Mouse (Mus musculus): ENCODE results near the gene Abcg4. TPM values are rescaled to one million over a fixed set of nuclear protein-coding genes. Genes with fewer than 3 reads are reported as not detected.

Gene Abcg4
- polyA plus RNA-seq, 1 experiment from 2014 or later: 32.1 TPM

DNA sequence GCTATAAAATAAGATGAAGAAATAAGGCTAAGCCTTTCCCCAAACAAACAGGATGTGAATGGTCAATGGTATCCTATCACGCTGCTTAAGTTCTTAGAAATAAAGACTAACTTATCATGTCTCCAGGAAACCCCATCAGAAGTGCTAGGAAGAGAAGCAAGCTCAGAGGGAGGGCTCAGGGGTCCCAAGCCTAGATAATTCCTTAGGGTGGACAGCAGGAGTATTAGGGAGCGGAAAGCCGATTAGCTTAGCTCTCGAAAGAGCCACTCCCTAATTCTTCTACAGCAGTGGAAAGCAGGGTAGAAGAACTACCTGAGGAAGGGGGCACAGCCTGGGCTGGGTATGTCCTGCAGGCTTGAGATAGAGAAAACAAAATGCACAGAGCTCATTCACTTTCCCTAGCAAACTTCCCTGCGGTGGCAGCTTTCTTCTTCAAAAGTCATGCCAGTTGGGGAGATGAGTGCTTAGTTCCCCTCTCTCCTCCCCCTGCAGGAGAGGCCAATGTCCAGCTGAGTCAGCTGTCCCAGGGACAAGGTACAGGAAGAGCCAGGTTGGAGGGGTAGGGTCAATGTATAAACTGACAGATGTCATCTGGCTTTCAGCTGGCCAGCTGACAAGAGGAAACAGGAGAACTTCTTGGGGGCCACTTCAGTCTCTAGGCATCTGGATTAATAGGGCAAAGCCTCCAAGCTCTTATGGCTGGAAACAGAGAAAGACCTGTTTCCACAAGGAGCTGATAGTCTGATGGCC is 29.8 kb upstream of the Abcg4 start:
- H3K4me3 ChIP-seq: peak overlapping the region; percentile 100
- peaks cover 39% of the 10 kb centered on the region for H3K4me1 ChIP-seq (replicated peaks)
- peak overlapping the region; percentile 86 for H3K4me2 ChIP-seq
- peak overlapping the region; percentile 99 for H3K9ac ChIP-seq
- peaks cover 27% of the 10 kb centered on the region for H3K36me3 ChIP-seq
- no peaks in the 10 kb centered on the region for H3K9me3 ChIP-seq
- no peak for ATAC-seq (ENCODE audit: low FRiP score, low read depth)
- H3K27ac ChIP-seq (replicated peaks): no peak overlapping the region; the same call in 1 of the 2 replicates
- no peaks in the 10 kb centered on the region for H3K27me3 ChIP-seq
- WGBS: 71% methylated on average over 5 of the region's 5 CpGs

DNA sequence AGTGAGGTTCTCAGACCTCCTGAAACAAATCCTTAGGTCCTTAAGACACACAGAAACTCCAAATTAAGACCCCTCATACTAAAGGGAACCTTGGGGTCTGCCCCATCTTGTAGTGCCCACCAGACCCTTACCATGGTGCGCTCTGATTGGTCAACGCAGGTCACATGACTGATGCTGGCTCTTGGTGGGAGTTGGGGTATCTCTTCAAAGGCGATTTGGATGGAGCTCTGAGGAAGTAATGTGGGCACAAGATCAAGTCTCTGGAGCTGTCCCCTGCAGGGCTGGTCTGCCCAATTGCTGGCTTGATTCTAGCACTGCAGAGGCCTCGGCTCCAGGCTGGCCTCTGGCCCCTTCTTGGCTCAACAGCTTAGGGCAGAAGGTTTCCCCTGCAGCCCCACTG is 29.0 kb upstream of the Abcg4 start:
- WGBS: 71% methylated on average over 4 of the region's 4 CpGs
- H3K4me2 ChIP-seq: peak overlapping the region; percentile 86
- H3K9ac ChIP-seq: no peak overlapping the region

DNA sequence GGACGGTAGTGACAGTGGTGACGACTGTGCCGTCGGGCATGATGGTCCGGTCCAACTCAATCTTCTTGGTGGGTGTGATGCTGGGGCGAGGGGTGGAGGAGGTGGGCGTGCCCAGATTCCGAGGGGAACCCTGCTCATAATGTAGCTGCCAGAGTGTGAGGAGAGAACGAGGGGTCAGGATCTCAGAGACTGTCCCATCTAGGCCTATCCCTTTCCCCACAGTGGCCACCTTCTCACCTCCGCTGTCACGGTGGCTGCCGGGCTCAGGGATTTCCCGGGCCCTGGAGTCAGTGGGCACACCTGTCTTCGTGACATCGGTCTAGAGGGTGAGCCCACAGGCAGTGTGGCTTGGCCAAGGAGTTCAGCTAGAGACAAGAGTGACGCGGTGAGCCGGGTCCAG is 26.5 kb upstream of the Abcg4 start:
- Histone ChIP-seq H3K27me3 (no peaks in the 10 kb centered on the region), H3K9ac (no peak overlapping the region), H3K9me3 (no peaks in the 10 kb centered on the region), H3K4me3 (no peak overlapping the region), H3K4me2 (no peak overlapping the region), H3K4me1 (replicated peaks) (peaks cover 33% of the 10 kb centered on the region), H3K27ac (replicated peaks) (no peak overlapping the region), H3K36me3 (peaks cover 40% of the 10 kb centered on the region)
- ATAC-seq (ENCODE audit: low FRiP score, low read depth): no peak
- 93% methylated on average over 18 of the region's 18 CpGs for WGBS

More for the DNA sequence above, 29.0 kb upstream of the Abcg4 start:
- Histone ChIP-seq H3K36me3 (peaks cover 35% of the 10 kb centered on the region), H3K4me1 (replicated peaks) (peaks cover 39% of the 10 kb centered on the region), H3K9me3 (no peaks in the 10 kb centered on the region), H3K27me3 (no peaks in the 10 kb centered on the region), H3K4me3 (no peak overlapping the region), H3K27ac (replicated peaks) (no peak overlapping the region)
- no peak for ATAC-seq (ENCODE audit: low FRiP score, low read depth)

DNA sequence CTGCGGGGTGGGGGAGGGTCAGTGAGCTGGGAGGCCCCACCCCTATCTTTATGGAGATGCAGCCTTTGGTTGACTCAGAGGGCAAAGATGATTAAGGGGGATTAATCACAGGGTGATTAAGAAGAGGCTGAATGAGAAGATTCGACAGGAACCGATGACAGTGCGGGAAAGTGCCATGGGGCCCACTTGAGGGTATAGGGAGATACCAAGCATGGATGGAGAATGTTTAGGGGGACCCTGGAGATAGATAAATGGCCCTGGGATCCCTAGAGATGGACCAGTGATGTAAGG is 25.8 kb upstream of the Abcg4 start:
- H3K4me2 ChIP-seq: no peak overlapping the region
- H3K9me3 ChIP-seq: no peaks in the 10 kb centered on the region
- no peak overlapping the region for H3K9ac ChIP-seq
- peaks cover 30% of the 10 kb centered on the region for H3K4me1 ChIP-seq (replicated peaks)
- H3K36me3 ChIP-seq: peaks cover 40% of the 10 kb centered on the region
- no peak overlapping the region for H3K4me3 ChIP-seq
- ATAC-seq (ENCODE audit: low FRiP score, low read depth): no peak
- H3K27me3 ChIP-seq: no peaks in the 10 kb centered on the region
- no peak overlapping the region for H3K27ac ChIP-seq (replicated peaks)
- WGBS: 67% methylated on average over 4 of the region's 4 CpGs

DNA sequence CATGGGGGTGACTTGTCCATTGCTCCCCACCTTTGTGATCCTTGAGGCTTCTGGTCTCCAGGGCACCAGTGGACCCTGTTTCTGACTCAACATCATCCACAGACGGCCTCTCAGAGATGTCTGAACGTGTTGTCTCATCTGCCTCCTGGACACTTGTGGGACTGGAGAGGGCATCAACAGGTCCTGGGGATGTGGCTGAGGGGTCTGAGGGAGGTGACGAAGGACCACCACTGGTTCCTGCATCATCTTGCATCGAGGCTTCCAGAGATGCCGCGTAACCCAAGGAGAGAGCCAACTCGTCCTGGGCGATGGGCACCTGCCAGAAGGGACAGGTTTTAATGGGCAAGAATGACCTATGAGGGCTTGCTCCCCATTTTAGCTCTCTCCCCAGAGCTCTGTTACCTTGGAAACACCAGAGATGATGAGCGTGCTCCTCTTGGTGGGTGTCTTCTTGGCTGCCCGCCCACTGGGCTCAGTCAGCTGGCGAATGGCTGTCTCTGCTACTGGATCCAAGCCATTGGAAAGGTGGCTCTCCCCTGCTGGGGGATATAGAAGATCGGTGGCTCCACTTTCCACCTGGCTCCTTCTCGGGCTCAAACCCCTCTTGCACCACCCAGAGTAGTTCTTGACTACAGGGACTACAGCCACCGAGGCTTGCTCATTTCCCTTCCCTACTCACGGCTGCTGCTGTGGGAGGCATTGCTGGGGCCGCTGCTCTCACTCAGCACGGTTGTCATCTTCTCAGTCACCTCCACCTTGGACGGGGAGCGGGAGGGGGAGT is 25.3 kb upstream of the Abcg4 start:
- Histone ChIP-seq H3K4me3 (no peak overlapping the region), H3K27me3 (no peaks in the 10 kb centered on the region), H3K4me1 (replicated peaks) (peaks cover 24% of the 10 kb centered on the region), H3K9me3 (no peaks in the 10 kb centered on the region), H3K36me3 (peaks cover 40% of the 10 kb centered on the region), H3K4me2 (no peak overlapping the region), H3K27ac (replicated peaks) (no peak overlapping the region), H3K9ac (no peak overlapping the region)
- ATAC-seq (ENCODE audit: low FRiP score, low read depth): no peak
- 63% methylated on average over 19 of the region's 19 CpGs for WGBS

DNA sequence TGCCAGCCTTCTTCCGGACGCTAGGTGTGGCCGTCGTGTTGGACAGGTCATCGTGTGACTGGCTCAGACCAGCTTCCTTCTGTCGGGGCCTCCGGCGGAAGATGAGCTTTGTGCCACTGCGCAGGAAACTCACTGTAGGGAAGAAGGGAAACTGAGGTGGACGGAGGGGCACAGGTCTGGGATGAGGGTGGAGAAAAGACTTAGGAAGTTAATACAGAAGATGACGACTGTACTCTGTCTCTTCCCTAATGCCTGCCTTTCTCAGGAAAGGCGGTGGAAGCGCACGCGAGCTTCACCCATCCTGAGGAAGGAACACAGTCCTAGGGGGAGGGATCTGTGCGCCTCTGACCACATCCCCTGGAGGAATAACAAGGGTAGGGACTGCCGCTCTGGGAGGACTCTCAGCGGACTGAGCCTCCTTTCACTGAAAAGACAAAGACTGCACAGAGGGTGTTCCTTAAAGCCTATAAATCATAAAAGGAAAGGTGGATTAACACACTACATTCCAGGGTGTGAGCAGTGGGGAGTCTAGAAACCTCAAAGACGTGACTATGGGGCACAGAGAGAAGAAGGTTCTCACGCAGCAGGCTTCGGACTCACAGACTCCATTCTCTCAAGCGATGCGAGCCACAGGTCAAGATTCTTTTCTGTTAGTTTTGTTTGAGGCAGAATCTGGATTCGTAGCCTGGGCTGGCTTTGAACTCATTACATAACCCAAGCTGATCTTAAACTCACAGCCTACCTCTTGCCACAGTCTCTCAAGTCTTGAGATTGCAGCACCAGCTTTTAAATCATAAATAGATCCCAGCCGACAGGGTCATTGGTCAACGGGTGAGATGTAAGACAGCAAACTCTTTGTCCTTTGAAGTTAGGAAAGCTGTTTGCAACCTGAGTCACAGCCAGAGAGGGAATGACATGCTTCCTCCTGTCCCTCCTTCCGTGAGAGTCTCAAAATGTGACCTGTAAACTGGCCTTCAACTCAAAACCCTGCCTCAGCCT is 23.0 kb upstream of the Abcg4 start:
- peak overlapping the region; percentile 31 for H3K27ac ChIP-seq (replicated peaks)
- ATAC-seq (ENCODE audit: low FRiP score, low read depth): no peak

DNA sequence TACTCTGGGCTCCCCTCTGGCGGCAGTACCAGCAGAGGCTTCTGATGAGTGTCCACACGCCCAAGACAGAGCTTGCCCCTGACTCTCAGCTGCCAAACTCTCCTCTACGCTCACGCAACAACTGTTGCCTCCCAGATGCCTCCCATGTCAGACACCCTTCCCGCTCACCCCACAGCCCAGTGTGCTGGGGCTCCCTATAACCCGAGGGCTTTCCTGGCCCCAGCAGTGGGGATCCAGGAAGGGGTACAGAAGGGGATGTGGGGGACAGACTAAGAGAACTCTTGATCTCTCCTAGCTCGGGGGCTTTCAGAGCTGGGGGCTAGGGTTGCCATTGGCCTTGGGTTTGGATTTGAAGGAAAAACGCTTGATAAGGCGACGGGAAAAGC is 22.3 kb upstream of the Abcg4 start:
- ATAC-seq (ENCODE audit: low FRiP score, low read depth): no peak
- 29% methylated on average over 10 of the region's 10 CpGs for whole genome bisulfite sequencing
- Histone ChIP-seq H3K4me1 (replicated peaks) (0 out of 2 replicates have a peak, but pooled peaks cover 5% of the 10 kb centered on the region), H3K9ac (no peak overlapping the region), H3K9me3 (no peaks in the 10 kb centered on the region), H3K4me3 (no peak overlapping the region), H3K36me3 (peaks cover 36% of the 10 kb centered on the region), H3K4me2 (no peak overlapping the region), H3K27ac (replicated peaks) (peak overlapping the region; percentile 31), H3K27me3 (no peaks in the 10 kb centered on the region)

More for the DNA sequence above, 23.0 kb upstream of the Abcg4 start:
- peak overlapping the region; percentile 0; the same call in 1 of the 2 replicates for H3K4me2 ChIP-seq
- 9% methylated on average over 27 of the region's 27 CpGs for WGBS
- no peaks in the 10 kb centered on the region for H3K9me3 ChIP-seq
- H3K27me3 ChIP-seq: no peaks in the 10 kb centered on the region
- H3K4me3 ChIP-seq: no peak overlapping the region
- no peak overlapping the region for H3K9ac ChIP-seq
- H3K36me3 ChIP-seq: peaks cover 40% of the 10 kb centered on the region
- 0 out of 2 replicates have a peak, but pooled peaks cover 5% of the 10 kb centered on the region for H3K4me1 ChIP-seq (replicated peaks)

DNA sequence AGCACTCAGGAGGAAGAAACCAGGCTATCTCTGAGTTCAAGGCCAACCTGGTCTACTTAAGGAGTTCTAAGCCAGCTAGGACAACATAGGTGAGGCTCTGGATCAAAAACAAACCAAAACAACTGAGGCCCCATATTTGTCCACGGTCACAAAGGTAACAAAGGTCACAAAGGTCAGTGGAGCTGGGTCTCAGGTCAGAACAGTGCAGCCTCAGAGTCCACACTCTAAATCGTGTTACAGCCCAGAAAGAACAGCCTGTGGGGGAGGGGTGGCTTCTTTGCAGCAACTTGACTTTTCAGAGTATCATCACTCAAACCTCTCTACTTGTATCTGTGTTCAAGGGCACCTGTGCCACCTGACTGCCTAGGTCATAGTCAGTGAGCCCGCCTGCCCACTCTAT is 21.3 kb upstream of the Abcg4 start:
- H3K27ac ChIP-seq (replicated peaks): no peak overlapping the region
- peaks cover 26% of the 10 kb centered on the region for H3K36me3 ChIP-seq
- H3K9ac ChIP-seq: no peak overlapping the region
- no peak overlapping the region for H3K4me2 ChIP-seq
- peaks cover 7% of the 10 kb centered on the region for H3K4me1 ChIP-seq (replicated peaks)
- no peak overlapping the region for H3K4me3 ChIP-seq
- H3K27me3 ChIP-seq: no peaks in the 10 kb centered on the region
- WGBS: 66% methylated on average over 3 of the region's 3 CpGs
- no peaks in the 10 kb centered on the region for H3K9me3 ChIP-seq
- no peak for ATAC-seq (ENCODE audit: low FRiP score, low read depth)

DNA sequence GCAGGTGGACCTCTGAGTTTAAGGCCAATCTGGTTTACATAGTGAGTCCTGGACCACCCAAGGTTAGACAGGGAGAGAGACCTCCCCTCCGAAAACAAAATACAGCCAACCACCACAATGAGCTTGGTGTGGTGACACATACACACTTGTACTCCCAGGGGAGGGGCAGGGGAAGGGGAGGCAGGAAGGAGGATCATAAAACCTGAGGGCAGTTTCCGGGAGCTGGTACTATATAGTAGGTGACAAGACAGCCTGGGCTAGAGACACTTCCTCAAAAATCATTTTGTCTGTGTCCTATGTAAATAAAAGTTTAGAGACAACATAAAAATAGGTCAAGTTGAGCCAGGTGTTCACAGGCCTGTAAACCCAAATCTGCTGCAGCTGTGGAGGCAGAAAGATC is 18.8 kb upstream of the Abcg4 start:
- Histone ChIP-seq H3K9ac (no peak overlapping the region), H3K4me2 (no peak overlapping the region), H3K27ac (replicated peaks) (no peak overlapping the region), H3K36me3 (peaks cover 8% of the 10 kb centered on the region; the same call in 1 of the 2 replicates), H3K27me3 (no peaks in the 10 kb centered on the region), H3K9me3 (no peaks in the 10 kb centered on the region), H3K4me1 (replicated peaks) (peaks cover 14% of the 10 kb centered on the region), H3K4me3 (no peak overlapping the region)
- WGBS: 89% methylated on average over 2 of the region's 2 CpGs
- ATAC-seq (ENCODE audit: low FRiP score, low read depth): no peak

DNA sequence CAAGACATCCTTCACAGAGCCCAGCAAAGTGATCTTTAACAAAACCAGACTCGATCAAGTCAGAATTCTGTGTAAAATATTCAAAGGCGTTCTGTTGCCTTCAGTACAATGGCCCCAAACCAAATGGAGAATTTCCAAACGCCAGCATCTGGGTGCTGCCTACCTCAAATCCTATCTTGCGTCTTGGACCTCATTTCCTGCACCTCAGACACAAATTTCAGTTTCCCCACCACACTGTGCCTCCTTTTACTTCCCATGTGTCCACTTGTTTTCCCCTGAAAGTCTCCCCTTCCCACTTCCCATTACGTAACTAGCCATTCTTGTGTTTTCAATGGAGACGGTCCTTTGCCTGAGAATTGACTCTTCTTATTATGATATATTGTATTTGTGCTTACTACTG is 18.1 kb upstream of the Abcg4 start:
- Histone ChIP-seq H3K9me3 (no peaks in the 10 kb centered on the region), H3K36me3 (peaks cover 13% of the 10 kb centered on the region), H3K27ac (replicated peaks) (no peak overlapping the region), H3K27me3 (no peaks in the 10 kb centered on the region), H3K9ac (no peak overlapping the region), H3K4me2 (no peak overlapping the region), H3K4me1 (replicated peaks) (peaks cover 14% of the 10 kb centered on the region), H3K4me3 (no peak overlapping the region)
- ATAC-seq (ENCODE audit: low FRiP score, low read depth): no peak
- 86% methylated on average over 6 of the region's 6 CpGs for WGBS

DNA sequence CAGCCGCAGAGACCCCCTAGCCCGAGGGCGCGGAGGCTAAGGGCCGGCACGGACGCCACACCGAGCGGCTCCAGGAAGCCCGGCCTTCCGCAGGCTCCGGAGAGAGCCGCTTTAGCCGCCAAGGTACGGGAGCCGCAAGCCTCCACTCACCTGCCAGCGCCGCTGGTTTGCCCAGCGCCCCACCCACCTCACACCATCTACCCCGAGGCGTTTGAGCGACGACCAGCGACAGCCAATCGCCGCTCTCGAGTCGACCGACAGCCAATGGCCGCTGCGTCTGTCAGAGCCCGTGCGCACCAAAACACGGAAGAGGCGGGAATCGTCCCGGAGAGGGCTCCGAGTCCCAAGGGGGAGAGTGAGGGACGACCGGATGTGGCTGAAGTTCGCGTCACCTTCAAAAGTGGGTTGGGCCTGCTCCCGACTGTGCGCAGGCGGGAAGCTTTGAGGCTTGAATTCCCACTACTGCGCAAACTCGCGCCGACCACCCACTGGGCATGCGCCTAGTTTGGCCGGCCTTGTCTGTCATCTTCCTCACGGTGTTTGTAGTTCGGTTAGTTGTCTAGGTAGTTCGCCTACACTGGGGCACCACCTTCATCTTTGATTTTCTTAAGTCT is 17.2 kb upstream of the Abcg4 start, which contains the start of gene Hinfp:
TSS of gene Hinfp (minus strand) at position 206 of the 614 bp plus-strand sequence.
- Histone ChIP-seq H3K4me3 (peak within 1 kb of the TSS; percentile 71), H3K4me2 (peak within 1 kb of the TSS; percentile 67), H3K9me3 (no peaks in the 10 kb centered on the region), H3K27ac (replicated peaks) (peak within 1 kb of the TSS; percentile 83), H3K4me1 (replicated peaks) (peaks cover 14% of the 10 kb centered on the region), H3K36me3 (peaks cover 15% of the 10 kb centered on the region), H3K9ac (peak within 1 kb of the TSS; percentile 90), H3K27me3 (no peaks in the 10 kb centered on the region)
- ATAC-seq (ENCODE audit: low FRiP score, low read depth): peak; percentile 98
- under 1% methylated on average over 54 of the region's 54 CpGs for WGBS

Measured in hindbrain, embryonic 15.5 days (tissue).